Mouse (Mus musculus): Measurements from ENCODE around the gene Nebl. TPM values are rescaled to one million over a fixed set of nuclear protein-coding genes. Genes with fewer than 3 reads are reported as not detected.
A peak's percentile ranks its signal among the peaks of the same experiment; 100 is the strongest.

Gene Nebl
- total RNA-seq, 2 experiments from 2014 or later, result 129 to 143 TPM

- DNase-seq (ENCODE audit: low spot score in 2 of 2), result no peak
These were observed 20.0 kb downstream of the Nebl start for GRCm38 (mm10) chr2:17711216-17711615.

GRCm38 (mm10) chr2:17710083-17710482 is 21.2 kb downstream of the Nebl start:
- peak in 1 of 2 experiments; percentile 71 for DNase-seq (ENCODE audit: low spot score in 2 of 2)

GRCm38 (mm10) chr2:17705964-17706363 is 25.3 kb downstream of the Nebl start:
- DNase-seq (ENCODE audit: low spot score in 2 of 2), result peak in 1 of 2 experiments; percentile 54

GRCm38 (mm10) chr2:17705426-17705825 is 25.8 kb downstream of the Nebl start:
- DNase-seq (ENCODE audit: low spot score in 2 of 2), result no peak

GRCm38 (mm10) chr2:17703170-17703512 is 28.1 kb downstream of the Nebl start:
- DNase-seq (ENCODE audit: low spot score in 2 of 2), result peak in 1 of 2 experiments; percentile 40

GRCm38 (mm10) chr2:17702481-17703169 is 28.6 kb downstream of the Nebl start:
- DNase-seq (ENCODE audit: low spot score in 2 of 2), result no peak

- no peak for DNase-seq (ENCODE audit: low spot score in 2 of 2)
These were observed 32.8 kb downstream of the Nebl start for GRCm38 (mm10) chr2:17698161-17699087.

GRCm38 (mm10) chr2:17692926-17693325 is 38.3 kb downstream of the Nebl start:
- DNase-seq (ENCODE audit: low spot score in 2 of 2), result no peak

GRCm38 (mm10) chr2:17690264-17690663 is 41.0 kb downstream of the Nebl start:
- no peak for DNase-seq (ENCODE audit: low spot score in 2 of 2)

- no peak for DNase-seq (ENCODE audit: low spot score in 2 of 2)
These were observed 44.1 kb downstream of the Nebl start for GRCm38 (mm10) chr2:17687141-17687540.

- DNase-seq (ENCODE audit: low spot score in 2 of 2), result no peak
These were observed 47.8 kb downstream of the Nebl start for GRCm38 (mm10) chr2:17683326-17684040.

GRCm38 (mm10) chr2:17672156-17672555 is 59.1 kb downstream of the Nebl start:
- no peak for DNase-seq (ENCODE audit: low spot score in 2 of 2)

GRCm38 (mm10) chr2:17671566-17671965 is 59.7 kb downstream of the Nebl start:
- no peak for DNase-seq (ENCODE audit: low spot score in 2 of 2)

GRCm38 (mm10) chr2:17669953-17670352 is 61.3 kb downstream of the Nebl start:
- peak in 1 of 2 experiments; percentile 41 for DNase-seq (ENCODE audit: low spot score in 2 of 2)

- peak; percentile 37 to 73 for DNase-seq (ENCODE audit: low spot score in 2 of 2)
These were observed 62.3 kb downstream of the Nebl start for GRCm38 (mm10) chr2:17669000-17669399.

- peak in 1 of 2 experiments; percentile 29 for DNase-seq (ENCODE audit: low spot score in 2 of 2)
These were observed 73.1 kb downstream of the Nebl start for GRCm38 (mm10) chr2:17658176-17658575.

GRCm38 (mm10) chr2:17650147-17650834 is 81.0 kb downstream of the Nebl start:
- no peak for DNase-seq (ENCODE audit: low spot score in 2 of 2)

GRCm38 (mm10) chr2:17649728-17650127 is 81.5 kb downstream of the Nebl start:
- no peak for DNase-seq (ENCODE audit: low spot score in 2 of 2)

GRCm38 (mm10) chr2:17644282-17645262 is 86.7 kb downstream of the Nebl start:
- DNase-seq (ENCODE audit: low spot score in 2 of 2), result peak; percentile 53 to 78

GRCm38 (mm10) chr2:17643869-17644268 is 87.4 kb downstream of the Nebl start:
- no peak for DNase-seq (ENCODE audit: low spot score in 2 of 2)

Measured in layer of hippocampus, adult 18-20 months (tissue).